ENCODE assay signal across 16 mouse cellular contexts in genomic region chr17:45913671-45914070, GRCm38 (mm10).
"Had no signal": no experiment of that assay in that cellular context is flagged by ENCODE, and none has a peak within 500 bp of the region (broad histone marks: within the 10 kb centered on the region; RNA-seq: fewer than 3 reads in every experiment).

No protein-coding gene starts in this region.

- DNase-seq: heart, postnatal 10 days; heart, postnatal 14 days; heart, postnatal 36 days; heart, postnatal 4 days; kidney, adult 11 months; kidney, adult 18-20 months; kidney, adult 2 months; kidney, adult 8-10 months; kidney, adult 9 months; kidney, postnatal 10 days; kidney, postnatal 14 days; kidney, postnatal 25 days; kidney, postnatal 36 days; kidney, postnatal 4 days; layer of hippocampus, adult 9-11 months; layer of hippocampus, postnatal 36 days had no signal
